Mouse (Mus musculus) kidney, adult 2 months (tissue): ENCODE results near the gene Itih1.
A peak's percentile ranks its signal among the peaks of the same experiment; 100 is the strongest.

Source experiments
- CTCF ChIP-seq: fragments of 200-500 bp; conservative IDR thresholded peaks from 2 replicates; pipeline ENCODE4 v1.5.1; 2011; ENCODE audit warnings: low read depth, mild to moderate bottlenecking, control low read depth, low read length, moderate library complexity, mixed read lengths; ENCODE audit not compliant: insufficient read depth, insufficient read length
- POLR2A ChIP-seq: fragments of 200-500 bp; IDR thresholded peaks from one replicate; pipeline ENCODE4 v1.6.1; 2011; ENCODE audit warnings: low read depth, low read length, control low read depth

- no peak for TF ChIP-seq POLR2A
- TF ChIP-seq CTCF: 0 out of 2 replicates have a peak, but pooled peaks have one; percentile 26
These were observed 8.2 kb upstream of the Itih1 start, which contains the start of gene Nek4 for GRCm38 (mm10) chr14:30951154-30951825.
